Mouse (Mus musculus) midbrain, embryonic 11.5 days (tissue): Measurements from ENCODE around the gene Eif4e2. TPM values are rescaled to one million over a fixed set of nuclear protein-coding genes. Genes with fewer than 3 reads are reported as not detected.

Source experiments
- ATAC-seq: fragments of 200-750 bp; cut with Nextera tagmentation; 2 replicates; pipeline ENCODE4 v1.8.0; 2017; ENCODE audit warnings: moderate TSS enrichment, moderate library complexity; ENCODE audit not compliant: low FRiP score
- DNase-seq: peaks from one replicate; pipeline ENCODE4 v3.0.0; 2015; ENCODE audit warnings: low spot score; ENCODE audit errors: missing footprints
- H3K27ac ChIP-seq: fragments of 300-500 bp; sonication (generic); 2 replicates; pipeline ENCODE4 v1.5.1; 2014; ENCODE audit warnings: low read depth, low read length
- H3K27me3 ChIP-seq: fragments of 300-500 bp; sonication (generic); 2 replicates; pipeline ENCODE4 v1.6.1; 2014; ENCODE audit warnings: mild to moderate bottlenecking, low read length, moderate library complexity, mixed read lengths; ENCODE audit not compliant: control insufficient read depth, insufficient read depth
- H3K36me3 ChIP-seq: fragments of 300-500 bp; sonication (generic); 2 replicates; pipeline ENCODE4 v1.6.1; 2014; ENCODE audit warnings: mild to moderate bottlenecking, low read length, moderate library complexity, mixed read lengths; ENCODE audit not compliant: control insufficient read depth, insufficient read depth
- H3K4me1 ChIP-seq: fragments of 300-500 bp; sonication (generic); 2 replicates; pipeline ENCODE4 v1.6.1; 2014; ENCODE audit warnings: low read length; ENCODE audit not compliant: control insufficient read depth, insufficient read depth
- H3K4me2 ChIP-seq: fragments of 300-500 bp; sonication (generic); 2 replicates; pipeline ENCODE4 v1.6.1; 2014; ENCODE audit warnings: mild to moderate bottlenecking, moderate library complexity
- H3K4me3 ChIP-seq: fragments of 300-500 bp; sonication (generic); 2 replicates; pipeline ENCODE4 v1.5.1; 2014; ENCODE audit warnings: low read depth, low read length
- H3K9ac ChIP-seq: fragments of 300-500 bp; sonication (generic); 2 replicates; pipeline ENCODE4 v1.6.1; 2014; ENCODE audit warnings: low read length
- H3K9me3 ChIP-seq: fragments of 300-500 bp; sonication (generic); 2 replicates; pipeline ENCODE4 v1.6.1; 2016; ENCODE audit warnings: low read length; ENCODE audit not compliant: control insufficient read depth
- WGBS: fragments of 180-500 bp; shearing (Covaris S2); extraction: QIAGEN DNeasy Blood & Tissue Kit; methylation state at CpG from one replicate; pipeline ENCODE4 v1.1.7; 2014; 5-methylcytosine and 5-hydroxymethylcytosine counted together
- polyA plus RNA-seq: library from polyadenylated mRNA; unstranded; fragments of >200 nt; fragmentation: Nextera tagmentation; extraction: Ambion mirVana; gene quantifications from 2 replicates; pipeline ENCODE4 v1.2.1, GENCODE M21; 2014

Gene Eif4e2
- polyA plus RNA-seq, 1 experiment from 2014 or later = 130 TPM

DNA sequence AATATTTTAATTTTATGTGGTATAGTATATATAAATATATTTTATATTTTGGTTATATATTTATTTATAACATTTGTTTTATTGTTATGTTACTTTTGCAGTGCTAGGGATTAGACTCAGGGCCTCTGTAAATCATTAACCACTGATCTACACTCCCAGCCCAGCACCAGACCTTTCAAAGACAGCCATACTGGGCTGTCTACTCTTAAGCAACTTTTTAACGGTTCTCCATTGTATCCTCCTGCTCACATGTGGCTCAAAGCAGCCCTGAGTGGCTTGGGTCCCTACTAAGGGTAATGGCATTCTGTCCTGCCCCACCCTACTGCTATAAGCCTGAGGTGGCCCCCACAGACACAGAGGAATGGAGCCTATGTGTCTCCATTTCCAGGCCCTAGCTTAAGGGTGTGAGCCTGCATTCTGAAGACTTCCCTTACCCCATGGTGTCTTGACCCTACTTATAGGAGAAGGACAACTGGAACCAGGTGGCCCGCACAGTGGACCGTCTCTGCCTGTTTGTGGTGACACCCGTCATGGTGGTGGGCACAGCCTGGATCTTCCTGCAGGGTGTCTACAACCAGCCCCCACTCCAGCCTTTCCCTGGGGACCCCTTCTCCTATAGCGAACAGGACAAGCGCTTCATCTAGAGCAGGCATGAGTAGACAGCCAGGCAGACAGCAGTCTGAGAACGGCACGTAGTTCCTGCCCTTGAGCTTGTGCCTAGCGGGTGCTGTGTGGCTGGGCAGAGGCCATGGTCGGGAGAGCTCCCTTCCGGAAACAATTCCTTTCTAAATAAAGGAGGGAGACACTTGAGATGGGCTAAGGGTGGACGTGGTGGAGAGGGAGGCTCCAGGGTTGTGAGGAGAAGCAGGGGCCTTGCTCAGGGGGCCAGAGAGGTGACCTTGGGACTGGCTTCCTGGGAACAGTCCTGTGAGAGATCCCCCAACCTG lies 15.3 kb upstream of the Eif4e2 start:
- WGBS = 79% methylated on average over 12 of the region's 12 CpGs
- ATAC-seq = no peak

GRCm38 (mm10) chr1:87200811-87201210 lies 12.9 kb upstream of the Eif4e2 start:
- Histone ChIP-seq H3K4me3 (no peak overlapping the region), H3K27me3 (no peaks in the 10 kb centered on the region), H3K9ac (no peak overlapping the region), H3K4me1 (no peaks in the 10 kb centered on the region), H3K27ac (no peak overlapping the region), H3K9me3 (no peaks in the 10 kb centered on the region), H3K4me2 (no peak overlapping the region), H3K36me3 (no peaks in the 10 kb centered on the region)
- ATAC-seq (no peak), DNase-seq (no peak)
- whole genome bisulfite sequencing = 71% methylated on average over 2 of the region's 2 CpGs

More for the DNA sequence above, 15.3 kb upstream of the Eif4e2 start:
- Histone ChIP-seq H3K27ac (no peak overlapping the region), H3K9ac (no peak overlapping the region), H3K4me1 (no peaks in the 10 kb centered on the region), H3K4me3 (no peak overlapping the region), H3K9me3 (no peaks in the 10 kb centered on the region), H3K36me3 (no peaks in the 10 kb centered on the region), H3K27me3 (no peaks in the 10 kb centered on the region), H3K4me2 (no peak overlapping the region)
- no peak for DNase-seq

GRCm38 (mm10) chr1:87201848-87202247 lies 11.9 kb upstream of the Eif4e2 start:
- no peak overlapping the region for H3K9ac ChIP-seq
- H3K4me2 ChIP-seq = no peak overlapping the region
- no peak overlapping the region for H3K27ac ChIP-seq
- no peaks in the 10 kb centered on the region; the same call in 1 of the 2 replicates for H3K27me3 ChIP-seq
- no peaks in the 10 kb centered on the region for H3K9me3 ChIP-seq
- H3K4me3 ChIP-seq = no peak overlapping the region
- H3K4me1 ChIP-seq = no peaks in the 10 kb centered on the region
- DNase-seq = no peak
- 63% methylated on average over 1 of the region's 1 CpGs for WGBS
- no peaks in the 10 kb centered on the region for H3K36me3 ChIP-seq
- no peak for ATAC-seq

- Histone ChIP-seq H3K4me2 (no peak overlapping the region), H3K36me3 (no peaks in the 10 kb centered on the region), H3K4me3 (no peak overlapping the region), H3K4me1 (no peaks in the 10 kb centered on the region), H3K9ac (no peak overlapping the region), H3K27me3 (peaks cover 2% of the 10 kb centered on the region; the same call in 1 of the 2 replicates), H3K9me3 (no peaks in the 10 kb centered on the region), H3K27ac (no peak overlapping the region)
- no peak for ATAC-seq
- WGBS = 83% methylated on average over 5 of the region's 5 CpGs
- DNase-seq = no peak
Observed at GRCm38 (mm10) chr1:87203779-87204178, 9.9 kb upstream of the Eif4e2 start.

DNA sequence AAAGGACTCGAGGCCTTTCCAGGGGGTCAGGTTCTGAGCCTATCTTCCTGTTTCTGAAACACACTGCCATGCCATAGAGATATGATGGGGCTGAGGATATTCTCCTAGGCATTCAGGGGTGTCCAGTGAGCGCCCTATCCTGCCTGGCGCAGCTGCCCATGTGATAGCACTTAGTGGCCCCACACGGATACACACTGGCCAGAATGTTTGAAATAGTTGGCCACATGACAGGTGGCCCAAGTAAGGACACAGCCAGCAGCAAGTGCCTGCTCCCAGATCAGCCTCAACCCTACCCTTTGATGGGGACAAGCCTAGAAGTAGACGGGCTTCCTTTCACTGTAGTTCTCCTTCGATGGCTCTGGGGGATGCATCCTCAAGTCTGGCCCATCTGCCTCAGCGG lies 9.2 kb upstream of the Eif4e2 start, which contains the start of gene Chrng:
Gene Chrng (plus strand): TSS at position 193 of the 400 bp plus-strand sequence.
- 88% methylated on average over 7 of the region's 7 CpGs for WGBS
- H3K27ac ChIP-seq = no peak within 1 kb of the TSS
- no peak for ATAC-seq

GRCm38 (mm10) chr1:87205038-87205437 lies 8.7 kb upstream of the Eif4e2 start:
- peaks cover 2% of the 10 kb centered on the region; the same call in 1 of the 2 replicates for H3K27me3 ChIP-seq
- no peak for DNase-seq
- 62% methylated on average over 6 of the region's 6 CpGs for WGBS
- H3K9ac ChIP-seq = no peak overlapping the region
- no peaks in the 10 kb centered on the region for H3K36me3 ChIP-seq
- H3K4me2 ChIP-seq = no peak overlapping the region
- no peaks in the 10 kb centered on the region for H3K4me1 ChIP-seq
- H3K4me3 ChIP-seq = no peak overlapping the region
- H3K27ac ChIP-seq = no peak overlapping the region
- no peaks in the 10 kb centered on the region for H3K9me3 ChIP-seq
- ATAC-seq = no peak

More for the DNA sequence above, 9.2 kb upstream of the Eif4e2 start, which contains the start of gene Chrng:
- no peaks in the 10 kb centered on the region for H3K4me1 ChIP-seq
- no peak within 1 kb of the TSS for H3K4me2 ChIP-seq
- H3K27me3 ChIP-seq = peaks cover 2% of the 10 kb centered on the region; the same call in 1 of the 2 replicates
- no peak within 1 kb of the TSS for H3K4me3 ChIP-seq
- DNase-seq = no peak
- no peaks in the 10 kb centered on the region for H3K36me3 ChIP-seq
- H3K9me3 ChIP-seq = no peaks in the 10 kb centered on the region
- no peak within 1 kb of the TSS for H3K9ac ChIP-seq

- no peak overlapping the region for H3K4me2 ChIP-seq
- ATAC-seq (no peak), DNase-seq (no peak)
- no peaks in the 10 kb centered on the region for H3K36me3 ChIP-seq
- H3K4me1 ChIP-seq = no peaks in the 10 kb centered on the region
- no peak overlapping the region for H3K27ac ChIP-seq
- H3K27me3 ChIP-seq = peaks cover 2% of the 10 kb centered on the region; the same call in 1 of the 2 replicates
- 51% methylated on average over 3 of the region's 3 CpGs for WGBS
- no peak overlapping the region for H3K4me3 ChIP-seq
- no peak overlapping the region for H3K9ac ChIP-seq
- H3K9me3 ChIP-seq = no peaks in the 10 kb centered on the region
Observed at GRCm38 (mm10) chr1:87205502-87205901, 8.2 kb upstream of the Eif4e2 start.

- ATAC-seq (no peak), DNase-seq (no peak)
- 22% methylated on average over 17 of the region's 17 CpGs for WGBS
- H3K36me3 ChIP-seq = no peaks in the 10 kb centered on the region
- no peak overlapping the region for H3K4me3 ChIP-seq
- no peak overlapping the region for H3K27ac ChIP-seq
- H3K4me1 ChIP-seq = no peaks in the 10 kb centered on the region
- H3K4me2 ChIP-seq = no peak overlapping the region
- no peak overlapping the region for H3K9ac ChIP-seq
- H3K9me3 ChIP-seq = no peaks in the 10 kb centered on the region
- peaks cover 2% of the 10 kb centered on the region; the same call in 1 of the 2 replicates for H3K27me3 ChIP-seq
Observed at GRCm38 (mm10) chr1:87206339-87206738, 7.4 kb upstream of the Eif4e2 start.

DNA sequence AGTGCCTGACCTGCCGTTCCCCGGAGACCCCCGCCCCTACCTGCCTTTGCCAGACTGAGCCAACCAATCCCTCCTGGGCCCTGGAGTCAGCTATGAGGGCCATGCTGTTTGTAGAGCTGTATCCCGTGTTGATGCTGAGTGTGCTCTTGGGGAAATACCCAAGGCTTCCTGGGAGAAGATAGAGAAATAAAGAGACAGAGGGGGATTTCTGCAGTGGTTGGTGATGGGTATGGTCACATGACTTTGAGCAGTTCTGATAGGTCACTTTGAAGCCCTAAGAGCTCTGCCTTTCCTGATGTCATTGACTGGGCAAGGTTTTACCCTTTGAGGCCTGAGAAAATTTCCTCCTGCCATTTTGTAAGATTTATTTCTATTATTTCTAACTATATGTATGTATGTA lies 2.3 kb upstream of the Eif4e2 start:
- DNase-seq = no peak
- Histone ChIP-seq H3K4me1 (peaks cover 16% of the 10 kb centered on the region), H3K4me2 (no peak overlapping the region), H3K9me3 (no peaks in the 10 kb centered on the region), H3K9ac (no peak overlapping the region), H3K4me3 (no peak overlapping the region), H3K27me3 (peaks cover 2% of the 10 kb centered on the region; the same call in 1 of the 2 replicates), H3K27ac (no peak overlapping the region), H3K36me3 (no peaks in the 10 kb centered on the region)
- WGBS = 81% methylated on average over 4 of the region's 4 CpGs
- ATAC-seq = no peak
